Mouse (Mus musculus) kidney, postnatal 4 days (tissue): Measurements from ENCODE around the gene Capn5.
A peak's percentile ranks its signal among the peaks of the same experiment; 100 is the strongest.

Source experiments
- DNase-seq, 2 experiments: peaks; one replicate each; pipeline ENCODE4 v3.0.0; 2021; ENCODE audit warnings: mixed read lengths in 2 of 2

Gene Capn5

DNA sequence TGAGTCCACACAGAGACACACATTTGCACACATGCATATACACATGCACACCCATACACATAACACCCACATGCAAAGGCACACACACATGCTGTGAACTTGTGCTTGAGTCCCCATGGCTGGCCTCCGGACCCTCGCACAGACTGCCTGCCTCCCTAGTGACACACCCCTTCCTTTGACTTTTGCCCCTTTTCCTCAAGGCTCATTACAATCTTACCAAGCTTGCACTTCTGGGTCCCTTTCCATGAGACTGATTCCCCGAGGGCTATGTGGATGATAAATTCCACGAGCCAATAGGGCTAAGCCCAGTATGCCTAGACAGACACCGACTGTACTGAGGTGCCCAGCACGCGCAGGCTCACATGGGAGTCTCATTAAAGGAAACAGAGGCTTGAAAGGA lies 71.8 kb downstream of the Capn5 start:
- DNase-seq = no peak

DNA sequence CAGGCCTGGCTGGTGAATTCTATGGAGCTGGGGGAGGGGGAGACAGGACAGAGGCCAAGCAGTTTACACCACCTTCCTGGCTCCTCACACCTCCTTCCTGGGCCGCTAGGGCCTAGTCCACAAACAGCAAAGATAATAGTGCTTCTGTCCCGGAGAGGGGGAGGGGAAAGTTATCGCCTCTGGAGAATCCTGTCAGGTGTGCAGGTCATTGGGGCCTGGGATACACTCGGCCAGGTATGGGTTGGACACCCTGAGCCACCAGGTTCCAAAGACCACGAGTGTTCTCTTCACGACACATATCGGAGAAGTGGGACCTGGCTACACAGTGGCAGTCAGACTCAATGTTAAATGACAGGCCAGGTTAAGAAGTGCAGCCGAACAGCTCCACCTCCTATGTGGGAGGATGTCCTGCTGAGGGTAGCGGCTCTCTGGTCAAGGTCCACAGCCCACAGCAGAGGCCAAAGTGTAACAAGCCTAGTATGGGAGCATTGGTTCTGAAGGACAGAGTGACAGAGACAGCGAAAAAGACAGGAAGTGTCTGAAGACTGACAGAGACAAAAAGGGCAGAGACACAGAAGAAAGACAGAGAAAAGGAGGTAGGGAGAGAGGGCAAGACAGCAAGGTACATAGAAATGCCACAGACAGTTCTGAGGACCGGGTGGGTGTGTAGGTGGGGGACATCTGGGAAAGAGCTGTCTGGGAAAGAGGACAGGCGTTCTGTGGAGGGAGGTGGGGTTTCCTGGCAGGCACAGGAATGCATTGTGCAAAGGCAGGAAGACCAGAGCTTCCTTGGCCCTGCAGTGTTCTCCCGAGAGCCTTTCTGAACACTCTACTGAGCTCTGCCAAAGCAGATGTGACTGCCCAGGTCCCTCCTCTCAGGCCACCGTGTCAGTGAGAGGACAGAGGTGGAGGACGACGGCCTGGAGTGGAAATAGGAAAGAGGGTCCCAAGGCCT lies 73.3 kb downstream of the Capn5 start:
- DNase-seq = peak; percentile 59 to 79

DNA sequence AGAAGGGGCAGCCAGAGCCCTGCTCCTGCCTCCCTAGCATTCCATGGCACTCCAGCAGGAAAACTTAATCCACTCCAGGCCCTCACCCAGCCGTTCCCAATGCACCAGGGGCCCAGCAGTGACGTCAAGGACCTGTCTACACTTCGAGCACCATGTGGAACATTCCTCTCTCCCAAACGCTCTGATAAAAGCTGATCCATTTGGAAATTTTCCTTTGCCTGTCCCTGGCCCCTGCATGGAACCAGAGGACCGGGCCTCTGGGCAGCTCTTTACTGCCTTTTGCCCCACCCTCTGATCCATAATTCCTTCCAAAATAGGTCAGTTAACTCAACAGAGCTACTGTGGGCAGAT lies 74.2 kb downstream of the Capn5 start:
- DNase-seq = no peak

DNA sequence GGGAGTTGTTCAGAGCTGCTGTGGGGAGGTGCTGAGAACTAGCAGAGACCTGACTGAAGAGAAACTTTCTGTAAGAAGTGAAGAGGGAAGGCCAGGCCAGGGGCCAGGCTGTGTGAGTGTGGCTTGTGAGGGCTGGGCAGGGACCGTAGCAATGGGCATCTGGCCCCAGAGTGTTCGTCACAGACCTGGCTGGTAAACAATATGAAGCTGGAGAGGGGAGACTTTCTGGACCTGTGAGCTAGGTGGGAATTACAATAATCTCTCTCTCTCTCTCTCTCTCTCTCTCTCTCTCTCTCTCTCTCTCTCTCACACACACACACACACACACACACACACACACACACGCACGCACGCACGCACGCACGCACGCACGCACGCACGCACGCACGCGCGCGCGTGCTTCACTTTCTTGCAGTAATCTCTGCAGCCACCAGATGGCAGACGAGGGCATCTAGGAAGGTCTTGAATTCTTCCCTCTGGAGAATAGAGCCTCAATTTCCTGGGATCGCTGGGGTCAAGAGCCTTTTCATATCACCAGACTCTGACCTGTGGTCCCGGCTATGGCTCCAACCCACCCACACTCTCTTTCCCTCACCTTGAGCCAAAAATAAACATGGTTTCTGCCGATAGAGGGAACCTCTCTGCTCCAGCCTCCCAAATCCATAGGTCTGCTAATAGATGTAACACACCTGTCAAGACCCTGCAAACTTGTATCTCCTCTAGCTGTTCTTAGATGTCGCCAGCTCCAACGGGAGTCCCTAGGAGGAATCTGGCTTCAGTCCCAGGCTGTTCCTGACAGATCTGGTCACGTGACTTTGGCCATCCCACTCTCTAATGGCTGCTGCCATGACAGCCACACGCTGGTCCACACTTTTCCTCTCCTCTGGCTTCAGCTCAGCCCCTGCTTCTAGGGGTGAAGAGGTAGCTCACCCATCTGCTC lies 74.8 kb downstream of the Capn5 start:
- peak; percentile 92 to 93 for DNase-seq

DNA sequence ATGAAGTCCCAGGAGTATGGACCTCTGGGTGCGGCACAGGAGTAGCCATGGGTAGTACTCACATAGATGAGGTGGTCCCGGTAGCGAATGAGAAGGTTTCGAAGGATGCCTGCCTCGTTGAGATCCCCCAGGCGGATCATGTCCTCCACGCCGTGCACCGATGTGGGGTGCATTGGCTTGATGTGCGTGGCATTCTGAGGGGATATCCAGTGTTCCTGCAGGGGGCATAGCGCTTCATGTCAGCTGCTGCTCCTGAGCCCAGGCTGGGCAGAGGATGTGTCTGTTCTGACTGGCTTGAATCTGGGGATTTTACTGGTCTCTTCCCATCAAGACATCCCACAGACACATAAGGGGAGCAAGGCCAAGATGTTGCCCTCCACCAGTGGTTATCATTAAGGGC lies 75.6 kb downstream of the Capn5 start:
- no peak for DNase-seq

DNA sequence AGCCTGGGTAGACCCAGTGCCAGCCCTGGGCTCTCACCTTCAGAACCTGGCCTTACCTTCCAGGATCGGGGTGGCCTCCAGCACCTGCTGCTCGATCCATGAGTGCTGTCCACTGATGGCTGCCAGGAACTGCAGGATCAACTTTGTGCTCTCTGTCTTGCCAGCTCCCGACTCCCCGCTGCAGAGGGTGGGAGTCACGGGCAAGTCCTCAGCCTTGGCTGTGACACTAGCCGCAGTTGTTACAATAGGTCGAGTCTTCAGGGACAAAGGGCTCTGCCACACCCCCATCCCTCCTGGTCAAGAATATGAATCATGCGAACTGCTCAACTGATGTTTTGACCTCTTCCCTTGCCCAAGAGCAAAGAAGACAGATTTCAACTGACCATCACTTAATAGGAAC lies 80.5 kb downstream of the Capn5 start:
- no peak for DNase-seq

DNA sequence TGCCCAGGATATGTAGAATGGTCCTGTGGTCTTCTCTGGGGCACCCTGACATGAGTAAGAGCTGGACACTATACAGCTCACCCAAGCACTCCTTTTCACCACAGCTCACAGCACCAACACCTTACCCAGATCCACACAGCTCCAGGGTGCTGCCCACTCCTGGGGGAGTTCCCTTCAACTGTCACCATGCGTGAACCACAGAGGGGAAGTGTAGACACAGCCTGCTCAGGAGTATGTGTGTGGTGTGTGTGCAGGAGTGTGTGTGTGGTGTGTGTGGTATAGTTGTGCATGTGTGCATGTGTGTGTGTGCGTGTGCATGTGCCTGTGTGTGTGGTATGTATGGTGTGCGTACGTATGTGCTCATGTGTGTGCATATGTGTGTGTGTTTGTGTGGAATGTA lies 82.2 kb downstream of the Capn5 start:
- no peak for DNase-seq

DNA sequence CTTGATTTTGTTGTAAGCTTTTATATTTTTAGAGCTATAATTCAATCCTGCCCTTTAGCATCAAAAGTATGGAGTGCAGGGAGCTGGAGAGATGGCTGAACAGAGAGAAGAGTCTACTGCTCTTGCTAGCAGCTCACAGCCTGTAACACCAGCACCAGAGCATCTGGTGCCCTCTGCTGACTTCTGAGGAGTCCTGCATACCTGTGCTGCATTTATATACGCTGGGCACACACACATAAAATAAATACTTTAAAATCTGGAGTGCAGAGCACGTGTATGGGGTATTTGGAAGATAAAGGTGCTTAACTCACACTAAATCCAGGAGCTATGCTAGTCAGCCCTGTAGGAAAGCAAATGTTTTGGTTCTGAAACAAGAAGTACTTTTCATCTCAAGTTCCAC lies 91.7 kb downstream of the Capn5 start:
- peak in 1 of 2 experiments; percentile 23 for DNase-seq

DNA sequence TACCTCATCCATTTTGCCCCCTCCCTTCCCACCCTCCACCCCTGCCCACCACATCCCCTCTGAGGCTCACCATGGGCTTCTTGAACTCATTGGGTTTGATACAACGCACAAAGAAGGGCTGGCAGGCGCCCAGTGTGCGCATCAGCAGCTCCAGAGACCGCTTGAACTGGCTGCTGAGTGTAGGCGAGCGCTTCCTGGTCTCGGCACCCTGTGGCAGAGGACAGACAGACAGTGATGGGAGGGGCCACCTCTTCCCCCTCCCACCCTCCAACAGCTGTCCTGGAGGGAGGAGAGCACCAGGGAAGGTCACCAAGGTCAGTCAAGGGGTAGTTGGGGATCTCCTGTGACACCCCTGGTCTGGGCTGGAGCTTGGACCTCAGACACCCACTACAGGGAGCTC lies 92.8 kb downstream of the Capn5 start:
- peak in 1 of 2 experiments; percentile 20 for DNase-seq

DNA sequence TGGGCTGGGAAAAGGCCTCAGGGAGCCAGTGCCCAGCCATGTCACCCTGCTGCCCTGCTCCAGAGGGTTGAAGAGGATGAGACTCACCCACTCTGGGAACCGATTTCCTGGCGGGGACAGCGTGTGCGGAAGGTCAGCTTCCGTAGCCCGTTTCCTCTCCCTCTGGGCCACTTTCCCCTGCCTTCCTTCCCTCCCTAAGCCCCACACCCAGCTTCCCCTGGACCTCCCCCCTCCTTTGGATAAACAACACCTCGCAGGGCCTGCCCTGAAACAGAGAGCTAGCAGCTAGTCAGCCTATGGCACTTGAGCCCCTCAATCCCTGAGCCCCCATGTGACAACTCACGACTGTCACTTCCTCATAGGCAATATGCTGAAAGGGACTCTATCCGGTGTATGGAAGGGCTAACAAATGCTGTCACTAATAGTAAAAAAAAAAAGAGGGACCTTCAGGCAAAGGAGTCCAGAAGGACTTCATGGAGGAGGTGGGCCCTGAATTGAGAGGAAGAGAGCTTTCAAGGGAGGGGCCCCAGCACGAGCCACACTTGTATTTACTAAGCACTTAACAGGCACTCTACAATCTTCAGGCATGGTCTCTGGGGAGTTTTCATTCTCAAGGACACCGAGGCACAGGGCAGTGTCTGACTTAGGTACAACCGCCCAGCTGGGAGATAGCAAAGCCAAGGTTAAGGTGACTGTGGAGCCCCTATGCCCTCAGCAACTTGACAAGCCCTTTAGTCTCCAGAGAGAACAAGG lies 93.4 kb downstream of the Capn5 start:
- peak in 1 of 2 experiments; percentile 31 for DNase-seq

DNA sequence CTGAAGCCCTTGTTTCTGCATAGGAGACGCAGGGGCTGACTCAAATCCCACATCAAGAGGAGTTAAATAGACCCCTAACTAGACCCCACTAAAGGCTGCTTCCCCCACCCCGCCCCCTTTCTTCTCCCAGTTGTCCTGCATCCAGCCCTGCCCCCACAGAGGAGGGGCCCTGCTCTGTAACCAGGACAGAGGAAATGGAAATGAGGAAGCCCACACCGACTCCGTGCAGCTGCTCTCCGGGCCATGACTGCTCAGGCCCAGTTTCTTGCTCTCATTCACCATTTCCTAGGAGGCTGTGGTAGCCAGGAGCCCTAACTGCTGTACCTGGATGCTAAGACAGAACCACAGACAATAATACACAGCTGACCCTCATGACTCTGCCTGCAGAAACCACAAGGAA lies 95.7 kb downstream of the Capn5 start:
- peak; percentile 40 to 50 for DNase-seq

DNA sequence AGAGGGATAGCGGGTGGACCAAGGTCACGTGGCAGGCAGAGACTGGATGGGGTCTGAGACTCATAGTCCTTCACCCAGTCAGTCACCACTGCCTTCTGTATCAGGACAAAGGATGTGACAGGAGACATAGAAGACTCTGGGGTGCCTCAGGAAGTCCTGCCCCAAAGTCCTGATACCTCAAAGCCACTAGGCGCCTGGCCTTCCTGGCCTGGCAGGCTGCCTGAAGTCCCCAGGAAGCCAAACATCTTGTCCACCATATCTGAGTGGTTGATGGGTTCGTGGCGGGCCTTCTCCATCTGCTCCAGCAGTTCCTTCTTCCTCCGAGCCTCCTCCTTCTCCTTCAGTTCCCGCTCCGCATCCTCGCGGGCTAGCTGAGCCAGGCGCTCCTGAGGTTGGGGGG lies 100.6 kb downstream of the Capn5 start:
- DNase-seq = no peak

DNA sequence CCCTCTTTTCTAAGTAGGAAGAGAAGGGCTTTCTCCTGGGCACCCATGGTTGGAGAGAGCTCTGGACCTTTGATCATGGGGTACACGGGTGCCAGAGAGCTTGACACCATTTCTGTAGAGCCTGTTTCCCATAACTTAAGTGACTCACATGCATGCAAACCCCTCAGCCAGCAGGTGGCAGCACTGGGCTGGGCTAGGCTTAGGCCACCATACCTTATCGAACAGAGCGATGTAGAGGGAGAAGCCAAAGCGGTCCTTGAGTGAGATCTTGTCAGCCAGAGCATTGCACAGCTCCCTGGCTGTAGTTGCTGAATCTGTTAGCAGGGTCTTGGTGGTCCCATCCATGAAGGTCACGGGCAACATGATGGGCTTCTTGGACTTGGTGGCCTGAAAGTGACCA lies 106.5 kb downstream of the Capn5 start:
- DNase-seq = peak; percentile 94 to 95
